ENCODE assay signal across 9 mouse cellular contexts in genomic region chr1:62934100-62934513, GRCm38 (mm10).
A peak's percentile ranks its signal among the peaks of the same experiment; 100 is the strongest.
DNase-seq lines count a peak whose midpoint lies in the region; ATAC-seq lines count a peak whose summit lies in the region.
"Had no signal": no experiment of that assay in that cellular context is flagged by ENCODE, and none has a peak within 500 bp of the region (broad histone marks: within the 10 kb centered on the region; RNA-seq: fewer than 3 reads in every experiment).

No protein-coding gene starts in this region.

- H3K36me3 ChIP-seq in hindbrain, embryonic 12.5 days, result no peaks in the 10 kb centered on the region
- no peaks in the 10 kb centered on the region for H3K36me3 ChIP-seq in heart, embryonic 11.5 days (ENCODE audit: control insufficient read depth, insufficient read depth, low read length)

- H3K27ac ChIP-seq in hindbrain, embryonic 12.5 days, result peak overlapping the region; percentile 23; the same call in 1 of the 2 replicates
- H3K27ac ChIP-seq in heart, embryonic 11.5 days (ENCODE audit: low read depth, low read length), result no peak overlapping the region
- H3K27ac ChIP-seq: kidney, postnatal 0 days had no signal

- 0 out of 2 replicates have a peak, but pooled peaks cover 4% of the 10 kb centered on the region for H3K27me3 ChIP-seq in hindbrain, embryonic 12.5 days
- H3K27me3 ChIP-seq in heart, embryonic 11.5 days (ENCODE audit: control insufficient read depth, insufficient read depth, low read length), result no peaks in the 10 kb centered on the region

- peak overlapping the region; percentile 27; the same call in 1 of the 2 replicates for H3K4me2 ChIP-seq in hindbrain, embryonic 12.5 days (replicated peaks)
- no peak overlapping the region for H3K4me2 ChIP-seq in heart, embryonic 11.5 days

- no peak overlapping the region for H3K4me3 ChIP-seq in hindbrain, embryonic 12.5 days
- no peak overlapping the region for H3K4me3 ChIP-seq in heart, embryonic 11.5 days (ENCODE audit: low read depth, low read length)

- H3K4me1 ChIP-seq in hindbrain, embryonic 12.5 days, result peaks cover 19% of the 10 kb centered on the region
- H3K4me1 ChIP-seq in heart, embryonic 11.5 days (ENCODE audit: control insufficient read depth, insufficient read depth, low read length), result no peaks in the 10 kb centered on the region

- DNase-seq in cerebellum, adult 18-20 months, result peak; percentile 32 to 43
- DNase-seq in cerebellum, adult 9-11 months, result peak; percentile 25
- DNase-seq in lung, postnatal 10 days, result peak; percentile 70
- DNase-seq in spleen, postnatal 10 days (ENCODE audit: low spot score in 2 of 2), result no peak
- no peak for DNase-seq in yolk sac, embryonic 10.5 days (ENCODE audit: low spot score)

- no peak for ATAC-seq in cerebellum, adult (ENCODE audit: insufficient number of reproducible peaks, low FRiP score, low TSS enrichment)
- ATAC-seq in hindbrain, embryonic 12.5 days (ENCODE audit: low FRiP score), result peak; percentile 80
- ATAC-seq in heart, embryonic 11.5 days (replicated peaks; ENCODE audit: insufficient number of reproducible peaks, low FRiP score, low TSS enrichment), result no peak

- H3K9me3 ChIP-seq in hindbrain, embryonic 12.5 days (replicated peaks), result no peaks in the 10 kb centered on the region
- no peaks in the 10 kb centered on the region for H3K9me3 ChIP-seq in heart, embryonic 11.5 days (replicated peaks; ENCODE audit: control insufficient read depth, low read length)

- H3K9ac ChIP-seq in hindbrain, embryonic 12.5 days, result no peak overlapping the region
- no peak overlapping the region for H3K9ac ChIP-seq in heart, embryonic 11.5 days (ENCODE audit: low read depth, low read length)

- 45% methylated on average over 9 of the region's 9 CpGs for WGBS in hindbrain, embryonic 12.5 days
- 84% methylated on average over 9 of the region's 9 CpGs for WGBS in heart, embryonic 11.5 days (ENCODE audit: insufficient replicate concordance)

Comparison
In these comparisons a context has a peak if more than half of its experiments do, and no peak if none do; other contexts are left out.
1. DNase-seq: peak in cerebellum, adult 18-20 months (2 of 2), cerebellum, adult 9-11 months (single experiment) and lung, postnatal 10 days (single experiment); none in spleen, postnatal 10 days (0 of 2) and yolk sac, embryonic 10.5 days (single experiment).